Mouse (Mus musculus) cerebellum, postnatal 25 days (tissue): ENCODE measurements at regions not wholly inside any gene's neighbourhood (a gene's known extent, or its start where the extent isn't known, plus 50 kb on each side); places are given as distances from the start of the nearest gene placed in this dataset.

ENCODE experiments used
- DNase-seq, 2 experiments: peaks; one replicate each; pipeline ENCODE4 v3.0.0; 2021; ENCODE audit warnings: mixed read lengths in 2 of 2

DNA sequence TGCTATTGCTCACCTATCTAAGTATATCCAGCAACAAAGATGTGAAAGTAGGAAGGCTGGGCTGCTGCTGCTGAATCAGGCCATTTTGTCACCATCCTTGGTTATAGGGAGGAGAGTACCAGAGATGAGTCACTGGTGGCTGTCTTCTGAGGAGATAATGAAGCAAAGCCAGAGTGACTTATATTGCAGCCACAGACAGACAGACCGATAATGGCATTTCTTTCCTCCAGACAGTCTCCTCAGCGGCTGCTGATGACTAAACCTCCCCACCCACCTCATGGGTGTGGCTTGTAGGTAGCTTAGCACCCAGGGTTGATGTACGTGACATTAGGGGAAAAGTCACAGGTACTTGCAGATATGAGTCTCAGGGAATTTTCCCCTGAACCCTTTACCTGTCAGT, 136.1 kb upstream of the Jun start:
- DNase-seq = no peak

DNA sequence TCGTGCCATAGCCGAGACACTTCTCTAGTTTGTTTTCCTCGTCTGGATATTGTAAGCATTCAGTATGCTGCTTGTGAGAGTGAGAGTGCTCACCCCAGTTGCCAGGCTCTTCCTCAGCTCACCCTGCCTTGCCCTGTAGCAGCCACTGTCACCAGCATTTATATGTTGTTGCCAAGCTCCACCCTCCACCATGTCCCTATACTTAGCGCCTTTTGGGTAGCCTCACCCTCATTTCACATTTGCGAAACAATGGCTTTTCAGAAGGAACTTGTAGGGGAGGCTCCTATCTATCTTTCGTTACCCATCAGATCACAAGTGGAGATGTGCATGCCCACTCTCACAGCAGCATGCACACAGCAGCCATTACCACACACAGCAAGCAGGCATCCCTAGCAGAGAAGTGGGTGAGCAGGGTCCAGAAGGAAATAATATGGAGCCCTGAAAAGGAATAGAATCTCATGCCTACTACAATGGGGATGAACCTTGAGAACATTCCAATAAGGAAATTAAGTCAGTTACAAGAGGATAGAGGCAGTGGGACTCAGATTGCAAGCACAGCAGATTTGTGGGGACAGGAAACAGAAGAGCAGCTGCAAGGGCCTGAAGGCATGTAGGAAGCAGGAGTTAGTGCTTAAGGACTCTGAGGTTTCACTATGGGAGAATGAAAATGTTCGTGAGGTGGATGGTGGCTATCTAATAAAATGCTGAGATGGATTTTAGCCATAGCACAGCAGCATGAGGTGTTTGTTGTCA, 139.8 kb upstream of the Jun start:
- no peak for DNase-seq

DNA sequence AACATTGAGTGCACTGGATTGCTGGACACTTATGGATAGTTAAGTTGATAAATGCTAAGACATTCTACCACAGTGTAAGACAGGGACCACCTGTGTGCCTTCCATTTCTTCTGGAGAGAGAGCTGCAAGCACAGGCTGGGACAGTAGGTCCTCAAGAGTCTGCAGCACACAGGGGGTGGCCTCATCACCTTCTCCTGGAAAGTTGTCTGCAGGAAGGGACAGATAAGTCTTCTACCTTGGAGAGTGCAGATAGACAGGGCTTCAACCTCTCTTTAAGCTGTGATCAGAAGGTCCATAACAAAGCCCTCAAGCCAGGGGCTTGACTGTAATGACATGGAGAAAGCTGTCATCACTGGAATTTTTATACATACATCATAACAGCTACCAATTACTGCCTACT, 140.5 kb upstream of the Jun start:
- no peak for DNase-seq

DNA sequence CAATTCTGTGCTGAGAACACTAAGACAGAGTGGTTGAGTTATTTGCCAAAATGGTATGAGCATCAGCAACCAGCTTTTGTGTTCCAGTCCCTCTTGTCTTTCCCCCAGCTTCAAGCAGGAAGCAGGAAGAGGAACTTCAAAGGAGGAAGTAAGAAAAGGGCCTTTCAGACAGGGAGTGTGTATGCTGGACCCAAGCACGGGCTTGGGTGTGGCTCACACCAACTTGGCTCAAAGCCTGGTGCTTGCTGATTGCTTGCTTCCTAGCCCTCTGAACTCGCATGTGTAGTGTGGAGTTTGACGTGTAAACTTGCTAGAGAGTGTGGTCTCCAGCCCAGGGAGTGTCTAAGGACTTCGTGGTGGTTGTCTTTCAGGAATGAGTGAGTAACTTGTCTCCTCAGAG, 141.0 kb upstream of the Jun start:
- DNase-seq = no peak

DNA sequence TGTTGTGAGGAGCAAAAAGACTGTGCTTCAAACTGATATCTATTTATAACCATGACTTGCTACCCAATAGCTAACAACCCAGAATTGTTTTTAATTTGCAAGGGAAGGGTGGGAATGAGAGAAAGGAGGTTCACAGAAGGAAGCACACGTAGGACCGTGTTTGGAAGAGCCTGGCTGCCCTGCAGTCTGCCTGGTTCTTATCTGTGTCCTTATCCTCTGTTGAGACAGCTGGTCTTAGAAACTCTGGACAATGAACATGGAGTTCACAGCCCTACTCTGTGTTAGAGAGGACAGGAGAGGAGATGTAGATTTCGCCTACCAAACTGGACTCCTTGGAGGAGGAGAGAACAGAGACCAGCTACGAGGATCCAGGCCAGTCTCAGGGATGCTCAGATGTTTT, 141.5 kb upstream of the Jun start:
- DNase-seq = no peak

DNA sequence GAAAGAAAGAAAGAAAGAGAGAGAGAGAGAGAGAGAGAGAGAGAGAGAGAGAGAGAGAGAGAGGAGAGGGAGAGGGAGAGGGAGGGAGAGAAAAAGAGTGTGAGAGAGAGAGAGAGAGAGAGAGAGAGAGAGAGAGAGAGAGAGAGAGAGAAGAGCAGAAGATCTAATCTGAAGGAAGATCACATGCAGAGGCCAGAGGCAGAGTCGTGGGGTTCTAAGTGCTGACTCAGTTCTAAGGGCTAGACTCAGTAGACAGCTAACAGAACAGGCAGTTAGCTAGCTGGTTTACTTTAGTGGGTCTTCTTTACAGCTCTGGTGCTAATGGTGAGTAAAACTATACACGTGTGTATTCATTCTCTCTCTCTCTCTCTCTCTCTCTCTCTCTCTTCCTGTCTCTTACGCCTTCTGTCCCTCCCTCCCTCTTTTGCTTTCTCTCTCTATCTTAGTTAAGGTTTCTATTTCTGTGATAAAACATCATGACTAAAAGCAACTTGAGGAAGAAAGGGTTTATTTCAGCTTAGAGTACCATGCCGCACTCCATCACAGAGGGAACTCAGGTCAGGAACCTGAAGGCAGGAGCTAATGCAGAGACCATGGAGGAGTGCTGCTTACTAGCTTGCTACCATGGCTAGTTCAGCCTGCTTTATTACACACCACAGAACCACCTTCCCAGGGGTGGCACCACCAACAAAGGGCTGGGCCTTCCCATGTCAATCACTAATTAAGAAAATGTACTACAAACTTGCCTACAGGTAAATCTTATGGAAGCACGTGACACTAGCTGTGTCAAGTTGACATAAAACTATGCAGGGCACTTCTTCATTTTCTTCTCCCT, 142.8 kb upstream of the Jun start:
- DNase-seq = no peak

DNA sequence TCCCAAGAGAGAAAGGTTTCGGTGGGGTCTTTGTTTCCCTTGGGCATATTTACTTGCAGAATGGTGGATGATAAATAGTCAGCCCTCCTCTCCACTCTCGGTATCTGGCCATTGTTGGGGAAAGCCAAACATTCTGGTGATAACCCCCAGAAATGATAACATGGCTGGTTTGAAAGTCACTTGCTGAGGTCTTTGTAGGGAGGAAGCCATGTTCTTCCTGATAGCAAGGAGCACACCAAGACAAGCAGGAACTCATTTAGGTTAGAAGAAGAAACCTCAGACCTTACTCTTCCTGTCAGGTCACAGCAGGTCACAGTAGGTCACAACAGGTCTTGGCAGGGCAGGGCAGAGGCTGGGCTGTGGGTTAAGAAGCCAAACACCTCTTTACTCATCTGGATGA, 144.1 kb upstream of the Jun start:
- no peak for DNase-seq

DNA sequence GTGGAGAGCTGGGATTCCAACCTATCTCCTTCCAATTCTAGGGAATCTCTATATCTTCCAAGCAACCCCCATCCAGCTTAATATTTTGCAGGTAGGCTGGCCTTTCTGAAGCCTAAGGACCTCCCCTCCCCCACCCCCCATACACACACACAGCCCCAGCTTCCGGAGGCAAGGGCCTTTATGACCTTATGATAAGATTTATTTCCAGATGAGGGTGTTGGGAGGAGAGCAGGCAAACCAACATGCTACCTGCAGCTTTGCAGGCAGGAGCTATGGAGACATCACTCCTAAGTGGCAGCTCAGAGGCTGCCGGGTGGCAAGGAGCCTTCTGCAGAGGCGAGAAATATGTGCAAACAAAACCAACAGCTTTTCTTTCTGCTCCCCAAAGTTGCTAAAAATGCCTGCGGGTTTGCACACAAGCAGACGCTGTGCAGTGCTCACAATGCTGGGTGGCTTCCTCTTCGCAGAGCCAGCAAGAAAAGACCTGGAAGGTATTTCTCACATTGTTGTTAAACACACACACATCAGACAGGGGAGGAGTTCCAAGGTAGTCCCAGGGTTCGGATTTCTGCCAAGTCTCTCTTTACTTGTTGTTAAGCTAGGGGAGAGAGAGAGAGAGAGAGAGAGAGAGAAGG, 145.2 kb upstream of the Jun start:
- DNase-seq = no peak

DNA sequence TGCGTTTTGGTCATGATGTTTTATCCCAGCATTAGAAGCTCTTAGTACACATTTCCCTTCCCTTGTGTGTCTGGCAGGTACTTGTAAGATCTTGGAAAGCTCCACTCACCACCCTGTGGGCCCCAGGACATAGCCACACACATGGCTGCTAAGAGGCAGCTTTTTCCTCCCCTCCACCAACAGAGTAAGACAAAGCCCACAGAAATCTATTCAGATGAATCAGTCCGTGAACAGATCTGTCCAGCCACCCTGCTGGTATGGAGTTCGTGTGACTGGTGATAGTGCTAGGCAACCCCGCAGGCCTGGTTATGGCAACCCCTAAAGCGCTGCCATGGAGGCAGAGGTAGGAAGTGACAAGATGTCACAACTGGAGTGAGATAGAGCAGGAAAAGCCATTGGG, 147.4 kb upstream of the Jun start:
- no peak for DNase-seq

DNA sequence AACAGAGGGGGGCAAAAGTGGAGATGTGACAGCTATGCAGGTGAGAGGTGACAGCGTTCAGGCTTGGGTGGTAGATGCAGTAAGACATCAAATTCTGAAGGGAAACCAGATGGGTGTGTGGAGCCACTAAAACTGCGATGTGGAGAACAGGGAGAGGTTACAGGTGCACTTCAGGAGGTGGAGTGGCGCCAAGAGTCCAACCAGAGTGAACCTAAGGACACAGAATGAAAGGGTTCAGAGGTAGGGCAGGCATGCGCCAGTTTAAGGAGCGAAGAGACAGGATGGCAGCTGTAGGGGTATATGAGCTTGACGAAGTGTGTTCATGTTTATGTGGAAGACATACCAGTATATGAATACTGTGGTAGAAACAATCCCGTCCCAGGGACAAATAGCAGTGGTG, 148.1 kb upstream of the Jun start:
- DNase-seq = no peak

DNA sequence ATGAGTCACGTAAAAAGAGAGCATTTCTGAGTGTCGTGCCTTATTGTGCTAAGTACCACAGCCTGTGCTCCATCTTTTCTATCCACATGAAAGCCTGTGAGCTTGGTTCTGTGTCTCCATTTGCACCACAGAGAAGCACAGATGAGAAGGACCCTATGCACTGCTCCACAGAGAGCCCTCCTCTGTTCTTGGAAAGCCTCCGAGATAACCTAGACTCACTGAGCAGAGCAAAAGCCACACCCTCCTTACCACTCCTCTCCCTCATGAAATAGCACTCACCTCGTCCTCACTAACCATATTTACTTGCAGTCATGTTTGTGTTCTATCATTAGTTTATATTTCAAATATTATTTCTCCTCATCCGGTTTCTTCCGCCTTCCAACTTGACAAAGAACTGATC, 150.5 kb upstream of the Jun start:
- DNase-seq = no peak

DNA sequence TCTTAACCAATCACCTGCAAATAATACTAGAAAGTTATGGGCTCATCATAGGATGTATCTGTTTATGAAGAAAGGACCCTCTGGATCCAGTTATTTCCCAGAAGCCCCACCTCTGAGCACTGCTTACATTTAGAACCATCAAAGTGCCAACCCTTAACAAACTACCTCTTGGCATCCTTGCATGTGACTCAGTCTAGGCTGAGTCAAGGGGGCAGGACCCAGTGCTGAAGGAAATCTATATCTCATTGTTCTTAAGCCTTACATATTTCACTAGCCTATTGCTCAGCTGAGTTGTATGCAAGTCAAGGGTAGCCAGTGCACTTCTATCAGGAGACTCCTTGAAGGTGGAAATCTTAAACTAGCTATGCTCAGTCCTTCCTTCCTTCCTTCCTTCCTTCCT, 151.6 kb upstream of the Jun start:
- DNase-seq = no peak

DNA sequence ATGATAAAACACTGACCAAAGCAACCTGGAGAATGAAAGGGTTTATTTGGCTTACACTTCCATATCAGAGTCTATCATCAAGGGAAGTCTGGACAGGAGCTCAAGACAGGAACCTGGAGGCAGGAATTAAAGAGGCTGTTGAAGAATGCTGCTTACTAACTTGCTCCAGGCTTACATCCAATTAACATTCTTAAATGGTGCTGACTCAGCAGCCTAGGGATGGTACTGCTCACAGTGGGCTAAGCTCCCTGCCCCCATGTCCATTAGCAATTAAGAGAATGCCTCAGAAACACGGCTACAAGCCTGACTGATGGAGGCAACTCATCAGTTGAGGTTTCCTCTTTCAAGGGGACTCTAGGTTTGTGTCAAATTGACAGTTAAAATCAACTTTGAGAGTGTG, 153.3 kb upstream of the Jun start:
- DNase-seq = no peak

DNA sequence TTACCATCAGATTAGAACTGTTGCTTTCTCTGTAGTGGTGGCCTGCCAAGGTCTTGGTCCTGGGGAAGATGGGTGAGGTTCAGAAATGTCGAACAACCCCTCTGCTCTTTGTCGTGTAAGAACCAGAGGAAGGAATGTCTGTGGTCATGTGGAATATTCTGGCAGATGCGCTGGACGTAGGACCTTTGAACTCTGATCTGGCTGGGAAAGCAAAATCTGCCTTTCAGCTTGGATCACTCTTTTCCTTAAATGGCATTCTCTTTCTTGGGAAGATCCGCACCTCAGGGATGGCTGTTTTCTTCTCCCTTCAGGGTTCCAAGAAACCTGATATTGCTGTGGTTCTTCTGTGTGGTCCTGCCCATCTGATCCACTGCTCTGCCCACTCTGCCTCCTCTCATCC, 155.8 kb upstream of the Jun start:
- no peak for DNase-seq

DNA sequence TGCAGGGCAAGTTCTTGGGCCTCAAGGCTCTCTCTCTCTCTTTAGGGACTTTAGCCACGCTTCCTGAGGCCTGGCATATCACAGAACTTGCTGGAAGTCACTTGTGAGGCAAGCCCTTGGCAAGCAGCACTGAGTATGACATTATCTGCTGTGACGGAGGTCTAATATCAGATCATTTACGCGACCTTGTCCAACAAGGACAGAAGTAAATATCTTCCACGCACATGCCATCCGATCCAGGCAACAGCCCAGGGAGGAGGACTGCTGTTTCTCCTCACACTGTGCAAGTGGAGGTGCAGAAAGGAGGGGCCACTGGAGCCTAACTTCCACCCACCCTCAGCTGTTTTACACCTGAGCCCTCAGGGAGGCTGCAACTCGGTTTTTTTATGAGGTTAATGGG, 156.8 kb upstream of the Jun start:
- no peak for DNase-seq

DNA sequence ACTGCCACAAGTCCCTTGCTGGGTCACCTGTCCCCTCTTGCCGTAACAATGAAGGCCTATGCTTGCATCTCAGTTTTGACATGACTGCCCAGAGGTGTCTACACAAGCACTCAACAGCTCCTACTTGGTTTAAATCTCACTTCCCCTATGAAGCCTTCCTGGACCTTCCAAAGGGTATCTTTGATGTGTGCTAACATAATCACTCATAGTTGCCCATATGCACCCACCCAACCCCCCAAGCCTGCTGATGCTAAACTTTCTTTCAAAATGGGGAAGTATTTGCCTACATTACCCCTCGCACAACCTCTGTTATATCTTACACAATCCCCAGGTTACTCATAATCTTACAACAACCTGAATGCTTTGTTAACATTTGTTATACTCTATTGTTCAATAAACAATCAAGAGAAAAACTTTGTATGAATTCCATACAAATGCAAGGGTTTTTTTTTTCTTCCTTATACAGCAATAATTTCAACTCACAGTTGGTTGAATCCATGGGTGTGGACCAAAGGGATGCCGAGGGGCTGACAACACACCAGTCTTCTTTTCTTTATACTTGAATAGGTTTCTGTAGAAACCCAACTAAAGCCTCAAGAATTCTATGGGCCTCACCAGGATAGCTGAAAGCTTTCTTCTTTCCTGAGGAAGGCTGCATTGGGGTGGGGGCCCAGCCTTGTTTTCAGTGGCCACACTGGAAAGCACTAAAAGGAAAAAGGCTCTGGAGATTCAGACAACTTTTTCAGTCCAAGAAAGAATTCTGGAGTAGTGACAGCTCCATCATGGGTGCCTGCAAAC, 157.5 kb upstream of the Jun start:
- no peak for DNase-seq

DNA sequence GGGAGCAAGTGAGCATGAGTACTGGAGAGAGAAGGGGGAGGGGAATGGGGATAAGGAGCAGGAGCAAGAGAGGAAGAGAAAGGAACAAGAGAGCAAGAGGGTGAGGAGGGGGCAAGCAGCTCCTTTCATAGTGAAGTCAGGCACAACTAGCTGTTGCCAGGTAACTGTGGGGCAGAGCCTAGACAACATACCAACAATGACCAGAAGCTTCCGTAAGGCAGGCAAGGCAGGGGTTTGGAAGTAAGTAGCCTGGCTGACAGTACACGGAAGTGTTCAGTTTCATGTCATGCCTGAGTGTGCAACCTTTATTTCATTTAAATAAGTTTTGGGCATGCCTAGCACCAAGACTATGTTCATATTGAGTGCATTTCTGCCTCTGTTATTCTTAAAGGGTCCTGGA, 160.5 kb upstream of the Jun start:
- DNase-seq = no peak

DNA sequence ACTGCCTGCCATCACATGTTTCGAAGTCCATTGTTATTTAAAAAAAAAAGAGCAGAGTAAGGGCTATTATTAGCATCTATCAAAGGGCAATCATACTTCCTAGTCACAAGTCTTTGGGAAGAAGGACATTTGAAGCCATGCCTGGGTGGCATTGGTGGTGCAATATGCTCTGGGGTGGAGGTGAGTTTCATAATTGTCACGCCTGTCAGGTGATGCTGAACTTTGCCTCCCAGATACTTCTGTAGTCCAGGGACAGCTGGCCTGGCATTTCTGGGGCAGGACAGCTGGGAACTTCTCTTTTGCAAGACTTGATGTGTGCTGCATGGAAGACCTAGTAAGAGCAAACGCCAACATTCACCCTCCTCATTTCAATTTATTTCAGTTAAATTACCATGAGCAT, 161.0 kb upstream of the Jun start:
- no peak for DNase-seq

DNA sequence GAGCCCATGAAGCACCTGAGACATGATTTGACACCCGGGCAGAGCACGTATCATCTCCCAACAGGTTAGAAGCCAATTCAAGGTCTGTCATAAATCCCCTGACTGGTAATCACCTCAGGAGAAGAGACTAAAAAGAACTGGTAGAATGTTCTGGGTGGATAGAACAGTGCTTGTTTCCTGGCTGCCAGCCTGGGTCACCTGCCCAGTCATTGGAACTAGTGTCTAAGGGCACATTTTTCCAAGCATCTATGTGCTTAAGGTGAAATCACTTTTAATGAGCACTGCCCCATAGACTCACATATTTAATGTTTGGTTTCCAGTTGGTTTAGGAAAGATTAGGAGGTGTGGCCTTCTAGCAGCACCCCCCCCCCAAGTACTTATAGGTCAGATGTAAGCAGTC, 162.0 kb upstream of the Jun start:
- DNase-seq = no peak

DNA sequence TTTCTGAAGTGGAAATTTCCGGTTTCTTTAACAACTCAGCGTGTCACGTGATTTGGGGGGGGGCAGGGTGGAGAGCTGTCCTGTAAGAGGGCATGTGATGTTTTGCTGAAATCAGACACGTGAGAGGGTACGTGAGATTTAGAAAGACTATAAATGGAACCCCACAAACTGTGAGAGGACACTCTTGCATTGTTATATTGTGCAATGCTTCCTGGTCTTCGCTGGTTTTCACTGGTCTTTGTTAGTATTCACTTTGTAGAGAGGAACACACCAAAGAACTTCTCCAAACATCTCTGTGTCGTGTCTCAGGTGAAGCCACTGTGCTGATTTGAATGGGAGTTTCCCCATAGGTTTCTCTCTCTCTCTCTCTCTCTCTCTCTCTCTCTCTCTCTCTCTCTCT, 163.2 kb upstream of the Jun start:
- no peak for DNase-seq

DNA sequence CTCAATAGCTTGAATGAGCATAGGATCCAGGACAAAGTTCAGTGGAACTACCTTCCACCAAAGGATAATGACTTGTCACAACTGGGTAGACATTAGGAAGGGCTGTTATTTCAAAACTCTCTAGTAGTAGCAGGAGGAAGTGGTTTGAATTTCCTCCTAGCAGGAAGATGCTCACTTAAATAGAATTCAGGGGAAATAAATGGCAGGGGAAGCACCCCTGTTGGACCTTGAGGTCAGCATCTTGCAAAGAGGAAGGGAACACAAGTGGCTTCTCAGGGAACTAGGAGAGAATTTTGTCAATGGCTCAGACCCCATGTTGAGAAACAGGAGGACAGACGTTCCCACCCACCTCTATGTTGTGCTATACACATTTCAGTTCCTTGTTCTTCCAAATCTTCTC, 178.4 kb upstream of the Jun start:
- DNase-seq = no peak

DNA sequence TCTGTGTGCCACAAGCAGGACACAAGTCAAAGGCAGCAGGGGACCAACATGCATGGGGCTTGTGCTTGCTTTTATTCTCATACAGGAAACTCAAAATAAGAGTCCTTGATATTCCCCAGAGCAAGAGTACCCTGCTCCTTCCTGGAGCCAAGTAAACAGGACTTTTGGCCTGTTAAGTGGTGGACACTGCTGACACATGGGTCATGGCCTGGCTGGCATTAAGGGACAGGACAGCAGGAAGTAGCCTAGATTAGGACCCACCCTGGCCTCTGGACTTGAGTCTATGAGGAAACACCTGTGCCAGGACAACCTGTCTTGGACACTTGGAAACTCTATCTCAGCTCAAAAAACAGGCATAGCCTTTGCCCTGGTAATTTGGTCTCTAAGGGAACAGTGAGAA, 181.0 kb upstream of the Jun start:
- DNase-seq = no peak

DNA sequence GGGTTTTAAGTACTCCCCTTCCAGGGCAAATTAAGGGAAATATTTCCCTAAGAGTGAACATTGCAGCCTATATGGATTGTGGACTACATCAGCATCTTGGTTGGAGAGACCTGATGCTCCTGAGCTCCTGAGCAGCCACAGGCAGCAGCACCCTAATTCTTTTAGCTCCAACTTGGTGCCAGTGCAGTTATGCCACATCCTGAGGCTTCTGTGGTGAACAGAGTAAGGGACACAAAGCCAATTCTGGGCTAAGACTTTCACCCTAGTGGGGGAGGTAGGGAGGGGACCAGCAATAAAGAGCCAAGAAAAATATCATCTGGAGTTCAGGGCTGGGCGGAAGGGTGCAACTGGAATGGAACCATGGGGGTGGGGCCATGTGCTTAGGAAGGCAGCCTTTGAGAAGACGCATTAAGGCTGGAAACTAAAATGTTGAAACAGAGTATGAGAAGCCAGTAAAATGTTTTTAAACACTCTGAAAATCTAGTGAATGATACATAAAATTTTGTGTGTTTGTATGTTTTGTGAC, 182.1 kb upstream of the Jun start:
- no peak for DNase-seq
